In the genomic region with DNA sequence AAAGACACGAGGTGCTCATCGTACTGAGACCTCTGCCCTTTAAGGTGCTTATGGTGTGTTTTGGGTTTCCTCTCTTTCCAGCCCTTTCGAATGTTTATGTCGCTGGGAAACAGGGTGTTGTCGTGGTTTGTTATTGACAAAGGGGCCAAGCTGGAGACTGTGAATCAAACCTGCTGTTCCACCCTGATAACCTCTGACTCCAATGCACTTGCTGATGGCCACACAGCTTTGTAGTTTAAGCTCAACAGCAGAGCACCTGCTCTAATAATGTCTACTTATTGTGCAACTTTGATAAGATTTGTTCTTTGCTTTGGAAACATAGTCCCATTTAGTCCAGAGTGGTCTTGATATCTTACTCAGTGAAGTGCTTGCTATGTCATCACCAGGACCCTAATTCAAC, we compare ENCODE assay signal across 19 mouse cellular contexts.
"Had no signal": no experiment of that assay in that cellular context is flagged by ENCODE, and none has a peak within 500 bp of the region (broad histone marks: within the 10 kb centered on the region; RNA-seq: fewer than 3 reads in every experiment).

No protein-coding gene starts in this region.

- ATAC-seq: lung, postnatal 0 days had no signal

- H3K4me2 ChIP-seq: kidney, embryonic 15.5 days; liver, embryonic 11.5 days; lung, embryonic 14.5 days; midbrain, embryonic 11.5 days; neural tube, embryonic 12.5 days; neural tube, embryonic 15.5 days had no signal

- H3K9ac ChIP-seq: kidney, embryonic 15.5 days; lung, embryonic 14.5 days; neural tube, embryonic 12.5 days; neural tube, embryonic 15.5 days had no signal

- H3K4me3 ChIP-seq: kidney, embryonic 15.5 days; left cerebral cortex, adult 2 months; neural tube, embryonic 12.5 days; neural tube, embryonic 15.5 days had no signal

- DNase-seq: kidney, adult 8-10 months; kidney, postnatal 10 days; kidney, postnatal 36 days; layer of hippocampus, postnatal 36 days; lung, embryonic 14.5 days; midbrain, embryonic 14.5 days; right cerebral cortex, adult 18-20 months; right cerebral cortex, postnatal 14 days; right cerebral cortex, postnatal 4 days; thymus, adult 18-20 months; thymus, postnatal 36 days had no signal

- H3K36me3 ChIP-seq: kidney, embryonic 15.5 days; neural tube, embryonic 12.5 days; neural tube, embryonic 15.5 days had no signal

- H3K27ac ChIP-seq: kidney, embryonic 15.5 days; left cerebral cortex, adult 2 months; macrophage; neural tube, embryonic 12.5 days; neural tube, embryonic 15.5 days had no signal

- H3K27me3 ChIP-seq: kidney, embryonic 15.5 days; neural tube, embryonic 12.5 days; neural tube, embryonic 15.5 days had no signal

- H3K9me3 ChIP-seq: kidney, embryonic 15.5 days; neural tube, embryonic 12.5 days; neural tube, embryonic 15.5 days had no signal

- H3K4me1 ChIP-seq: kidney, embryonic 15.5 days; neural tube, embryonic 12.5 days; neural tube, embryonic 15.5 days had no signal
